Mouse (Mus musculus): ENCODE results near the gene Olfr638. TPM values are rescaled to one million over a fixed set of nuclear protein-coding genes. Genes with fewer than 3 reads are reported as not detected.
"Not testable (repeated sequence)": the region's sequence is repeated elsewhere in the genome, so short reads cannot be mapped to it uniquely, and the experiment has no call there.

Olfr638 gene
- polyA plus RNA-seq (2017; shearing (Covaris generic)) = not detected

GRCm38 (mm10) chr7:103998446-103998845 is at the start of gene Olfr638:
Gene Olfr638 (plus strand): TSS chr7:103998746.
- ATAC-seq = no peak

- not testable (repeated sequence) for ATAC-seq
These were observed 31.7 kb upstream of the Olfr638 start for GRCm38 (mm10) chr7:103966873-103967272.

- no peak for ATAC-seq
These were observed 27.7 kb upstream of the Olfr638 start, which contains the start of gene Olfr635 for GRCm38 (mm10) chr7:103970852-103971251. Gene Olfr635 (plus strand): TSS chr7:103971152.

GRCm38 (mm10) chr7:103971782-103972181 is 26.8 kb upstream of the Olfr638 start:
- ATAC-seq = no peak

GRCm38 (mm10) chr7:103999124-103999523 is 578 bp downstream of the Olfr638 start:
- ATAC-seq = no peak

GRCm38 (mm10) chr7:104017203-104017602 is 18.7 kb downstream of the Olfr638 start, which contains the start of gene Olfr639:
Gene Olfr639 (minus strand): TSS chr7:104017303.
- no peak for ATAC-seq

GRCm38 (mm10) chr7:104018953-104019352 is 20.4 kb downstream of the Olfr638 start:
- no peak for ATAC-seq

GRCm38 (mm10) chr7:104021651-104022050 is 23.1 kb downstream of the Olfr638 start:
- ATAC-seq = no peak

GRCm38 (mm10) chr7:104025473-104025872 is 26.9 kb downstream of the Olfr638 start, which contains the start of gene Olfr640:
Gene Olfr640 (minus strand): TSS chr7:104025573.
- ATAC-seq = no peak

- no peak for ATAC-seq
These were observed 28.4 kb downstream of the Olfr638 start for GRCm38 (mm10) chr7:104026978-104027377.

GRCm38 (mm10) chr7:104035145-104035544 is 36.6 kb downstream of the Olfr638 start, which contains the start of gene Olfr641:
Gene Olfr641 (plus strand): TSS chr7:104035445.
- no peak for ATAC-seq

- no peak for ATAC-seq
These were observed 52.2 kb downstream of the Olfr638 start for GRCm38 (mm10) chr7:104050745-104051144.

- no peak for ATAC-seq
These were observed 54.0 kb downstream of the Olfr638 start, which contains the start of gene Olfr642 for GRCm38 (mm10) chr7:104052566-104052965. Gene Olfr642 (minus strand): TSS chr7:104052666.

Other genes with a start within 250 kb of the Olfr638 start
- not detected for gene Olfr630, start 241.4 kb upstream of the Olfr638 start, polyA plus RNA-seq (2017; shearing (Covaris generic))
- not detected for gene Olfr69, start 227.2 kb upstream of the Olfr638 start, polyA plus RNA-seq (2017; shearing (Covaris generic))
- gene Olfr68, start 219.0 kb upstream of the Olfr638 start, polyA plus RNA-seq (2017; shearing (Covaris generic)) = not detected
- gene Olfr67, start 206.9 kb upstream of the Olfr638 start, polyA plus RNA-seq (2017; shearing (Covaris generic)) = not detected
- gene Hbb-bt, start 184.8 kb upstream of the Olfr638 start, polyA plus RNA-seq (2017; shearing (Covaris generic)) = 100 to 1,000 TPM in 1 of 2 experiments, 1 to 10 TPM in 1; 1.3 to 103 TPM
- gene Hbb-bs, start 170.7 kb upstream of the Olfr638 start, polyA plus RNA-seq (2017; shearing (Covaris generic)) = 100 to 1,000 TPM in 1 of 2 experiments, 1 to 10 TPM in 1; 8.3 to 367 TPM
- not detected for gene Hbb-bh2, start 158.2 kb upstream of the Olfr638 start, polyA plus RNA-seq (2017; shearing (Covaris generic))
- gene Hbb-bh1, start 155.6 kb upstream of the Olfr638 start, polyA plus RNA-seq (2017; shearing (Covaris generic)) = not detected
- gene Hbb-y, start 145.5 kb upstream of the Olfr638 start, polyA plus RNA-seq (2017; shearing (Covaris generic)) = not detected
- under 1 TPM in 1 of 2 experiments, not detected in 1; 0.19 TPM for gene Olfr66, start 112.5 kb upstream of the Olfr638 start, polyA plus RNA-seq (2017; shearing (Covaris generic))
- gene Olfr64, start 104.3 kb upstream of the Olfr638 start, polyA plus RNA-seq (2017; shearing (Covaris generic)) = not detected
- gene Olfr65, start 95.3 kb upstream of the Olfr638 start, polyA plus RNA-seq (2017; shearing (Covaris generic)) = not detected
- gene Olfr631, start 69.9 kb upstream of the Olfr638 start, polyA plus RNA-seq (2017; shearing (Covaris generic)) = not detected
- gene Olfr632, start 64.4 kb upstream of the Olfr638 start, polyA plus RNA-seq (2017; shearing (Covaris generic)) = not detected
- not detected for gene Olfr633, start 54.3 kb upstream of the Olfr638 start, polyA plus RNA-seq (2017; shearing (Covaris generic))
- under 1 TPM in 1 of 2 experiments, not detected in 1; 0.08 TPM for gene Olfr635, start 27.6 kb upstream of the Olfr638 start, polyA plus RNA-seq (2017; shearing (Covaris generic))
- not detected for gene Olfr639, start 18.6 kb downstream of the Olfr638 start, polyA plus RNA-seq (2017; shearing (Covaris generic))
- not detected for gene Olfr640, start 26.8 kb downstream of the Olfr638 start, polyA plus RNA-seq (2017; shearing (Covaris generic))
- not detected for gene Olfr641, start 36.7 kb downstream of the Olfr638 start, polyA plus RNA-seq (2017; shearing (Covaris generic))
- gene Olfr642, start 53.9 kb downstream of the Olfr638 start, polyA plus RNA-seq (2017; shearing (Covaris generic)) = under 1 TPM in 1 of 2 experiments, not detected in 1; 0.07 TPM
- gene 4930516K23Rik, start 62.7 kb downstream of the Olfr638 start, polyA plus RNA-seq (2017; shearing (Covaris generic)) = not detected
- not detected for gene Olfr644, start 73.1 kb downstream of the Olfr638 start, polyA plus RNA-seq (2017; shearing (Covaris generic))
- gene Olfr645, start 86.7 kb downstream of the Olfr638 start, polyA plus RNA-seq (2017; shearing (Covaris generic)) = not detected
- gene Olfr646, start 106.1 kb downstream of the Olfr638 start, polyA plus RNA-seq (2017; shearing (Covaris generic)) = not detected
- gene Ubqln5, start 131.1 kb downstream of the Olfr638 start, polyA plus RNA-seq (2017; shearing (Covaris generic)) = not detected
- gene Olfr643, start 138.7 kb downstream of the Olfr638 start, polyA plus RNA-seq (2017; shearing (Covaris generic)) = not detected
- not detected for gene Ubqln3, start 144.5 kb downstream of the Olfr638 start, polyA plus RNA-seq (2017; shearing (Covaris generic))
- gene Ubqlnl, start 151.8 kb downstream of the Olfr638 start, polyA plus RNA-seq (2017; shearing (Covaris generic)) = not detected
- not detected for gene Olfm5, start 166.1 kb downstream of the Olfr638 start, polyA plus RNA-seq (2017; shearing (Covaris generic))
- under 1 TPM; 0.28 to 0.47 TPM for gene Olfr648, start 184.6 kb downstream of the Olfr638 start, polyA plus RNA-seq (2017; shearing (Covaris generic))
- not detected for gene Olfr649, start 197.2 kb downstream of the Olfr638 start, polyA plus RNA-seq (2017; shearing (Covaris generic))
- 1 to 10 TPM in 1 of 2 experiments, not detected in 1; 1.8 TPM for gene Trim6, start 220.0 kb downstream of the Olfr638 start, polyA plus RNA-seq (2017; shearing (Covaris generic))
- gene Trim34a, start 245.7 kb downstream of the Olfr638 start, polyA plus RNA-seq (2017; shearing (Covaris generic)) = 10 to 100 TPM; 48.2 to 67.3 TPM